Mouse (Mus musculus) heart, adult 11 months (tissue): ENCODE data around the gene Gm20388.

ENCODE experiments used
- DNase-seq: peaks from one replicate; pipeline ENCODE4 v3.0.0; 2022

The Gm20388 gene

GRCm38 (mm10) chr8:122186363-122186974 lies 2275.8 kb downstream of the Gm20388 start:
- DNase-seq: no peak

DNA sequence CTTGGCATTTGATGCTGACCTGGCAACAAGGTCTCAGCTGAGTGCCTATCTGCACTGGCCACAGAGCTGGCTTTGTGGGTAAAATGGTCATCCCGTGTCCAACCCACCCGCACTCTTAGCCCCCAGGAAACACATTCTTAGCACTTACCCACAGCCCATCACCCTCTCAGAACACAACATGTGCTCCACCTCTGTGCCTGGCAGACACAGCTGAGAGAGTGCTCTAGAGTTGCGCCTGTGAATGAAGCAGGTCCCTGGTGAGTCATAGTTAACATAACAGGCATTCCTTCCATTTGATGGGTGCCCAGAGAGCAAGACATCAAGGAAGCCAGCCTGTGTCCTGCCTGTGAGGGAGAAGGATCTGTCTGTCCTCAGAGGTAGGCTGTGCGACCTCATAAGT lies 2276.6 kb downstream of the Gm20388 start:
- DNase-seq: no peak

GRCm38 (mm10) chr8:122190349-122191053 lies 2279.9 kb downstream of the Gm20388 start:
- DNase-seq: peak; percentile 96

DNA sequence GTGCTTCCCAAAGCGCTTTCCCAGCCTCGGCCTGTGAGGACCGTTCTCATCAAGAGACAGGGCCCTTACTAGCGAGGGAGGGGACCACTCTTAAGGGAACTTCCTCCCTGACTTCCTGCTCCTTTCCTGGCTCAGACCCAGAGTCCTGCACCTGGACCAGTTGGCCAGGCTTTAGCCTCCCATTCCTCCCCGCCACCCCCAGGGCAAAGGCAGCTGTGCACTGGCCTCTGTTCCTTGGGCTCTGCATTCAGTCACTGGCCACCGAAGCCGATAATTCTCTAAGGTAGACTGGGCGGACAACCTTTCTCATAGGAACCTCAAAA lies 2280.4 kb downstream of the Gm20388 start:
- DNase-seq: peak; percentile 93

- DNase-seq: peak; percentile 92
These were observed 2282.1 kb downstream of the Gm20388 start for GRCm38 (mm10) chr8:122192771-122193170.

GRCm38 (mm10) chr8:122193521-122193920 lies 2282.9 kb downstream of the Gm20388 start:
- DNase-seq: no peak

GRCm38 (mm10) chr8:122194396-122194795 lies 2283.8 kb downstream of the Gm20388 start:
- DNase-seq: peak; percentile 98

- DNase-seq: no peak
These were observed 2286.7 kb downstream of the Gm20388 start for GRCm38 (mm10) chr8:122197342-122197741.

DNA sequence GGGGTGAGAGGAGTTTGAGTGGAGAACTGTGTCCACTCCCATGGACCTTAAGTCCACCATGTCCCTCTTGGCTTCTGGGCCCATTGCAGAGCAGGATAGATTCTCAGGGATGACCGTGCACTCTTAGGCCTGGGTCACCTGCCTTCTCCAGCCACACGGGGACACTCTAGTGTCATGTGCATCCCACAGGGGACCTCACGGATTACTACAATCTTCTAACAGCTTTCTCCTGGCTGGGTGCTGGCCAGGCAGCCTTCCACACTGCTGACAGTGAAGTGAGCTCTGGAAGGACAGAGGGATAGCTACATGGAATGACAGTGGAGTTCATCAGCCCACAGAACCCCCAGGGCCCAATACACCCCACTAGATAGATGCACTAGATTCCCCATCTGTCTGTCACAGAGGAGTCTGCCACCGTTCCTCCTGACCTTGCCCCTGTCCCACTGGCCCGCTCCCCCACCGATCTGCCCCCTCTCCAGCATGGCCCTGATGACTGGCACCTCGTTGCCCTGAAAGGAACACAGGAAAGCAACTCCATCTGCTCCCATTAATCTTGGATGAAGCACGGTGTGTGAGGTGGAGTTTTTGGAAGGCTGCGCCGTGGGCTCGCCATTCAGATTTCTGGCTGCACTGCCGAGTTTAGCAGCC lies 2287.9 kb downstream of the Gm20388 start:
- peak; percentile 93 for DNase-seq

GRCm38 (mm10) chr8:122199191-122199590 lies 2288.6 kb downstream of the Gm20388 start:
- DNase-seq: no peak

DNA sequence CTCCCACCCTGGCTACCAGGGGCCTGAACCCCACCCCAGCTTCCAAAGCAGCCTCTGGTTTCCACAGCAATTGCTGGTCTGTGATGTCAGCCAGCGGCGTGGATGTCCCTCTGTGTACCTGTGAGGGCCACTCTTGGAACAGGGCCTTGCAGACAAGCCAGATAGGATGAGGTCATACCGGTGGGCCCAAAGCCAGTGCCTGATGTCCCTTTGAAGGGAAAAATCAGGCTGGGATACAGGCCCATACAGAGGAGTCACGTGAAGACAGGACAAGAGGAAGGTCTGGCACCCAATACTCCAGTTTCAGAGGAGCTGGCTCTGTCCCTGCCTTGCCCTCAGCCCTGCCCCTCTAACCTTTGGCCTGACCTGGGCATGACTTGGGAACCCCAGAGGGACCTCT lies 2289.2 kb downstream of the Gm20388 start:
- peak; percentile 94 for DNase-seq

GRCm38 (mm10) chr8:122211591-122211990 lies 2300.9 kb downstream of the Gm20388 start:
- DNase-seq: no peak

DNA sequence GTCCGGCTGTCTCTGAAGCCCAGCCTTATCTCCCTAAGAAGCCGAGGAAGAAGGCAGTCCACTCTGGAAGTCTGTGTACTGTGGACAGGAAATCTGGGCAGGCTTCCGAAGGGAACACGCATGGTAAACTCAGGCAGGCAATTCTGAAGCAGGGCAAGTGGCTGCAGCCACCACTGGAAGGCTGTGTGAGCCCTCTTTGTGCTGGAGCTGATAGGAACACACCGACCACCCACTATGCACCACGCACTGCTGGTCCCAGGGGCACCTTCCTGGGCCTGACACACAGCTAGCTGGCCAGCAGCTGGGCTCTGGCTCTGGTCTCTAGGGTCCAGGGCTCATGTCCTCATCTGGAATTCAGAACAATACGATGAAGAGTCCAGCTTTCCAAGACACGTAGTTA lies 2305.0 kb downstream of the Gm20388 start:
- peak; percentile 96 for DNase-seq

DNA sequence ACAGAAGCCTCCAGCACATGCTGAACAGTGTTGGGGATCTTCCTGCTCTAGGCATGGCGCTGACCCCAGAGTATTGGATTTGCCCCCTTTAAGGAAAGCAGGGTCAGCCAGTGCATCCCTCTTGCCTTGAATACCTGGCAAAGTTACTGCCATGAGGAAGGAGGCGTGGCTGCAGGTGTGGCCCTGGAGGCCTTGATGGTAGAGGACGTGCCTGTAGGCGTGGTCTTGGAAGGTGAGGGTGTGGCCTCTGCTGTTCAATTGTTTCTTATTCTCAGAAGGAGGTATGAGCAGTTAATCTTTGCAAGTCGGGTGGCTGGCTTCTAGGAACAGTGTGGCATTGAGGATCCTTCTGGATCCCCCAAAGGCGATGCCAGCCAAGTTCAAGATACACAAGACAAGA lies 2305.8 kb downstream of the Gm20388 start:
- DNase-seq: no peak

DNA sequence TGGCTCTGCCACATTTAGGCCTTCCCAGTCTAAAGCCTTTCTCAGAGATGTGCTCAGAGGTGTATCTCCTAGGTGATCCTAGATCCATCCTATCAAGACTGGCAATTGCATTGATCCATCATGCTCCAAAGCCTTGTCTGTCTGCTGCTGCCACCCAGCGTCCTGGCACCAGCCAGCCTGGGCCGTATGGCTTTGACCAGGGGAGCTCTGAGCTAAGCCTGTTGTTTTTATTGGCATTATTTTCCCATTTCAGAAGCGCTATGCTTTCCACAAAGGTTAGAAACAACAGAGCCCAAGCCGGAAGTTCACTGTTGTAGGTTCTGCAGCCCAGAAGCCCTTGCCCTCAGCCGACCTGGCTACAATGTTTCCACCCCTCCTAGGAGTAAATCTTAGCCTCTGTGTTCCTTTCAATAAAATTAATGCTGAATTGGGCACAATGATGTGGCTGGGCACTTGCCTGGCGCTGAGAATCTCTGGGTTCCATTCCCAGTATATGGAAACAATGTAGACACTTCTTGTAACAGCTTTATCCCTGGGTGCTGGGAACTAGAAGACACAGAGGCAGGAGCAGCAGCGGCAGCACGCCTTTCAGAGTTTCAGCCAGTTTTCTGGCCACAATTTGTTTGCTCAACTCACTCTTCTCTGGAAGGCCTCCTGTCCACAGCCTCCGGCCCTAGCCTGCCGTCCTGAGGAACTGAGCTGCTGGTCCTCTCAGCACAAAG lies 2307.0 kb downstream of the Gm20388 start:
- peak; percentile 90 for DNase-seq

- DNase-seq: no peak
These were observed 2313.5 kb downstream of the Gm20388 start for GRCm38 (mm10) chr8:122223976-122224649.

DNA sequence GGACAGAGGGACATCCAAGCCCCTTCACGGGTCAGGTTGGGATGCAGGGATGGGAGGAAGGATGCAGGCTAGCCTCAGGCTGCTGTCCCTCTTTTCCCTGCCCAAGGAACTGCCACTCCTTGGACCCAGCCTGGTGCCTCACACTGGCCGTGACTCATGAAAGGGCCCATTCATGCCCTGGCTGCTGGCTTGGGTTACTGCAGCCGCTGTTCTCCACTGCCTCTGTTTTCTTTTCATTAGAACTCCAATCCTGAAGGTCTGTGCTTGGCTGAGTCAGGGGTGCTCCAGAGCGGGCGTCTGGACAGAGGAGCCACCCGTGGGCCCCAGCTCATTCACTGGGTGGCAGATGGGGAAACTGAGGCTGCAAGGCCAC lies 2314.0 kb downstream of the Gm20388 start:
- DNase-seq: no peak

DNA sequence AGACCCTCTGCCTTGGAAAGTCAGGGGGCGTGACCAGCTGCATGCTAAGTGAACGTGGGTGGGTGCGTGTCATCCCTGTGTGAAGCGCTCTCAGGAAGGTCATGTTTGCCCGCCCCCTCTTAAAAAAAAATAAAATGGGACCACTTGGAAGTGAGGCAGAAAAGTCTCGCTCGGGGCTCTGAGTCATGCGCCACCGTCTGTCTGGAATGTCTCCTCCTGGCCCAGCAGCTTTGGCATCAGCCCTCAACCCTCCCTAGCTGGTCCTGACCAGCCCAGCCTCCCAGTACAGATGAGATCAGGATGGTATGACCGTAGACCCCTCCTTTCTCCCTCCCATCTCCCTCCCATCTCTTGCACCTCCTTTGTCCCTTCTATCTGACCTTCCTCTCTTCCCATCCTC lies 2314.8 kb downstream of the Gm20388 start:
- no peak for DNase-seq

DNA sequence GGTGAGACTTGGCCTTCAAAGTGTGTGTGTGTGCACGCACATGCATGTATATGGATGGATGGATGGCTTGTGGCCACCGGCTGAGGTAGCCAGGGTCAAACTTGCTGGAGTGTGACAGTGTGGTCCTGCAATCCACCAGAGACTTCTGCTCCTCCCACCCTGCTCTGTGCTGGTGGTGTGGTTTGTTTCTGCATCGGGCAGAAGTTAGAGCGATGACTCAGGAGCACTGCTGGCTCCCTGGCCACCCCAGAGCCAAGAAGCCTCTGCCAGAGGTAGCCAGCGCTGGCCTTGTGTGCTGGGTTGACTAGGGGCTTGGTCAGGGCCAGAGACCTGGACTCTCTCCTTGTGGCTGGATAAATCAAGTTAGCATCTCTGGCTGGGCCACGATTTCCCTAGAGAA lies 2316.7 kb downstream of the Gm20388 start:
- DNase-seq: no peak

- no peak for DNase-seq
These were observed 2318.3 kb downstream of the Gm20388 start for GRCm38 (mm10) chr8:122228792-122229575.

GRCm38 (mm10) chr8:122229819-122230711 lies 2319.4 kb downstream of the Gm20388 start:
- DNase-seq: peak; percentile 94
